Mouse (Mus musculus) small intestine, adult 2 months (tissue): ENCODE data around the gene Lim2. TPM values are rescaled to one million over a fixed set of nuclear protein-coding genes. Genes with fewer than 3 reads are reported as not detected.

Source experiments
- H3K27ac ChIP-seq: fragments of 200-500 bp; 2 replicates; pipeline ENCODE4 v1.5.1; 2012; ENCODE audit warnings: low read depth, low read length, control low read depth, inconsistent platforms; ENCODE audit not compliant: insufficient read depth
- H3K27me3 ChIP-seq: fragments of 200-500 bp; 2 replicates; pipeline ENCODE4 v1.6.1; 2012; ENCODE audit warnings: mild to moderate bottlenecking, moderate library complexity, low read length, inconsistent platforms; ENCODE audit not compliant: control insufficient read depth, insufficient read depth
- H3K36me3 ChIP-seq: fragments of 200-500 bp; 2 replicates; pipeline ENCODE4 v1.6.1; 2012; ENCODE audit warnings: mild to moderate bottlenecking, low read length, control low read depth, inconsistent platforms; ENCODE audit not compliant: control insufficient read depth, insufficient read depth
- H3K4me1 ChIP-seq: fragments of 200-500 bp; 2 replicates; pipeline ENCODE4 v1.6.1; 2012; ENCODE audit warnings: low read length, inconsistent platforms, mixed read lengths; ENCODE audit not compliant: control insufficient read depth, insufficient read depth, insufficient read length
- H3K4me3 ChIP-seq: fragments of 200-500 bp; 2 replicates; pipeline ENCODE4 v1.5.1; 2012; ENCODE audit warnings: low read depth, mild to moderate bottlenecking, control low read depth, inconsistent platforms, low read length, moderate library complexity
- CTCF ChIP-seq: fragments of 200-500 bp; IDR thresholded peaks from 2 replicates; pipeline ENCODE4 v1.5.1; 2012; ENCODE audit warnings: low read depth, mild to moderate bottlenecking, control low read depth, inconsistent platforms, low read length, moderate library complexity, mixed read lengths; ENCODE audit not compliant: insufficient replicate concordance, insufficient read length; ENCODE audit errors: extremely low read depth
- POLR2A ChIP-seq: fragments of 200-500 bp; IDR thresholded peaks from 2 replicates; pipeline ENCODE4 v1.6.1; 2012; ENCODE audit warnings: low read depth, mild to moderate bottlenecking, control low read depth, inconsistent platforms, low read length, moderate library complexity
- WGBS: fragments of 180-500 bp; shearing (Covaris S2); methylation state at CpG from one replicate; pipeline ENCODE4 v1.1.7; 2018; 5-methylcytosine and 5-hydroxymethylcytosine counted together
- polyA plus RNA-seq: library from polyadenylated mRNA; depleted of rRNA; stranded (reverse); fragments of >200 nt; gene quantifications from 2 replicates; pipeline ENCODE4 v1.2.3, GENCODE M21; 2012

The Lim2 gene
- polyA plus RNA-seq, 1 experiment: not detected

DNA sequence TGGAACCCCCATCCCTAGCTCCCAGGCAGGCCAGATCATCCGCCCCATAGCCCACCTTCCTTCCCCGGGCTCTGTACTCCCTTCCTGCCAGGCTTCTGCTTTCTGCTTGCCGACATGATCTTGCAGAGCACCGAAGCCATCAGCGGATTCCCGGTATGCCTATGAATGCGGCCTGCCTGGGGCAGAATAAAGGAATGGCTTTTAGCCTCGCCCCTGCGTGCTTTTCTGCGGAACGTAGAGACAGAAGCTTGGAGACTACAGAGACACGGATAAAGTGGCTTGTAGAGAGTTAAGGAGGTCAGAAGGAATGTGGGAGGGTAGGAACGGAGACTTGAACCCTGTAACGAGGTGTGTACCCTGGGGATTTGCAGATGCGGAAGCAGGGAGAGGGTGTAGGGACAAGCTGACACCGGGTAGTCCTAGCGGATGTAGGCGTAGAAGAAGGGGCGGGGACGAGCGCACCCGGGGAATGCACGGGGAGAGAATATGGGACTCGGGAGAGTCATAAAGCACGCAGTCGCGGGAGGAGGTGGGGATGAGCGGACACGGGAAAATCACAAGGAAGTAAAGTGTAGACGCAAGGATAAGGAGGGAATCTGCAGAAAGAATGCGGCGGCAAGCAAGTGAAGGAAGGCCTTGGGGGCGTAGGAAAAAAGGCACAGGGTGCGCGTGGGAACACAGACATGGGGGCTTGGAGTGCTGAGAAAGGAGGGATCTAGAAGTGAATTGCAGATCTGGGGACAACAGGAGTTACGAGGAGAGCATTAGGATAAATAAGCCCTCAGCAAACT is 15.9 kb downstream of the Lim2 start:
- peak; percentile 6; the same call in 1 of the 2 replicates for TF ChIP-seq CTCF
- TF ChIP-seq POLR2A: peak; percentile 53; the same call in 1 of the 2 replicates
- under 1% methylated on average over 36 of the region's 36 CpGs for WGBS

DNA sequence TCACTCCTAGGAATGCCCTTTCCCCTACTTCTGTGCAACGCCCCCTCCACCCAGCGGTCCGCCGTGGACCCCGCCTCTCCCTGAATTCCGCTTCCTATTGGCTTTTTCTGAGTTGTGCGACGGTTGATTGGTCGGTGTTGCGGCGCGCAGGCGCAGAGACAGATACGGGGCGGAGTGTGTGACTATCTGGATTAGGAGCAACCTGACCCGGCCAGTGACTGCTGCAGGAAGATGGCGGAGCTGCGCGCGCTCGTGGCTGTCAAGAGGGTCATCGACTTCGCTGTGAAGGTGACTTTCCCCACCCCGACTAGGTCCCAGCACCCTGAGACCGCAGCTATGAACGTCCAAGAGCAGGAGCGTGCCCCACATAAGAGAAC is 16.4 kb downstream of the Lim2 start, which contains the start of the genes Etfb and Gm45233:
Etfb (plus strand) TSS at position 167 of the 377 bp plus-strand sequence.
Gm45233 (plus strand) TSS at position 212 of the 377 bp plus-strand sequence.
- WGBS: 1% methylated on average over 27 of the region's 27 CpGs
- no peaks in the 10 kb centered on the region for H3K27me3 ChIP-seq
- TF ChIP-seq CTCF (no peak), POLR2A (peak; percentile 89)
- peaks cover 4% of the 10 kb centered on the region for H3K4me1 ChIP-seq
- H3K36me3 ChIP-seq: no peaks in the 10 kb centered on the region
- peak within 1 kb of the TSS; percentile 100 for H3K27ac ChIP-seq
- peak within 1 kb of the TSS; percentile 95 for H3K4me3 ChIP-seq

More for the DNA sequence above, 15.9 kb downstream of the Lim2 start:
- Histone ChIP-seq H3K4me1 (peaks cover 4% of the 10 kb centered on the region), H3K27me3 (no peaks in the 10 kb centered on the region), H3K27ac (peak overlapping the region; percentile 100), H3K36me3 (no peaks in the 10 kb centered on the region), H3K4me3 (peak overlapping the region; percentile 95)

DNA sequence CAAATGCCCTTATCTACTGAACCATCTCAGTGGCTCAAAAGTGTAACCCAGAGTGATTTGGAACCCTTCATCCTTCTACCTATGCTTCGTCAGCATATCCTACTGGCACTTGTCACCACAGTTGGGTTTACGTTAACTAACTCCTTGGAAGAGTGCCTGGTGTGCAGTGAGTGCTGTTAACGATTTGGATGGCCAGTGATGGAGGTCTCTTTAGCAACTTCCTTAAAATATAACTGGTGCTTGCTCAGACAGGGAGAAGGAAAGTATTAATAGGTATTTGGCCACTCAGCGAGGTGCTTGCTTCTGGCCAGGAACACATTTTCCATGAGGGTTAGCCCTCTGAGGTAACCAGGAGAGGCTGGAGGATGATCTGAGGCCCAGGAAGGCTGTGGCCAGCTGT is 20.3 kb downstream of the Lim2 start:
- Histone ChIP-seq H3K4me3 (no peak overlapping the region), H3K27ac (no peak overlapping the region), H3K36me3 (peaks cover 2% of the 10 kb centered on the region; the same call in 1 of the 2 replicates), H3K27me3 (no peaks in the 10 kb centered on the region), H3K4me1 (peaks cover 4% of the 10 kb centered on the region; the same call in 1 of the 2 replicates)
- TF ChIP-seq POLR2A (no peak), CTCF (no peak)
- 69% methylated on average over 4 of the region's 4 CpGs for WGBS

DNA sequence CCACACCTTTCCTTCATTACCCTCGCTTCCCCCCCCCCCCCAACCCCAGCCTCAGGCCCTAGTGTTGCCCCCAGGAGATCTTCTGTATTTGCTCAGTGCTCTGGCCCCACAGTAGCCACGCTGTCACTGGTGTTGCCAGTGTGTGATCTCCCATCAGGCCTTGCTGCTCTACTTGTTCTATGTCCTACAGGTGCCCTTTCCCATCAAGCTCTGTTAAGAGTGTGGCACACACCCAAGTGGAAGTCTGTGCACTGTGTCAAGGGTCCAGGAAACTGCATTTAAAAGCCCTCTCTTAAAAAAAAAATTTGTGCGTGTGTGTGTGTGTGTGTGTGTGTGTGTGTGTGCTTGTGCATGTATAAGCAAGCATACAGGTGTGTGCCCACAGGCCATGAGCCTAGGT is 20.8 kb downstream of the Lim2 start:
- no peak overlapping the region for H3K27ac ChIP-seq
- WGBS: 69% methylated on average over 3 of the region's 3 CpGs

DNA sequence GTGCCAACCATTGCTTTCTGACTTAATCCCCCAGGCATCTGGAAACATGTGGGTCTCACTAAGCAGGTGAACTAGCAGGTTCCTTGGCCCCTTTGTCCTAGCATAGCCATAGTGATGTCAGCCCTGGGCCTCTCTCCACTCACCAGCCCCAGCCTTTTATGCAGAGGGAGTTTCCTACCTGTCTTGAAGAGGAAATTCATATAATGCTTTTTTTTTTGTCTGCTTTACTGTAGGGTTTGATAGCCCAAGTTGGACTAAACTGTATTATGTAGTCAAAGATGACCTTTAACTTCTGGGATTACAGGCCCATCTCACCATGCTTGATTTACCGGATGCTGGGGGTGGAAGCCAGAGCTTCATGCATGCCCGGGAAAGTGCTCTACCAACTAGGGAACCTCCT is 22.3 kb downstream of the Lim2 start:
- H3K4me1 ChIP-seq: peaks cover 13% of the 10 kb centered on the region
- no peak overlapping the region for H3K27ac ChIP-seq

More for the DNA sequence above, 20.8 kb downstream of the Lim2 start:
- H3K4me1 ChIP-seq: peaks cover 8% of the 10 kb centered on the region
- no peak overlapping the region for H3K4me3 ChIP-seq
- no peaks in the 10 kb centered on the region for H3K27me3 ChIP-seq
- no peak for TF ChIP-seq POLR2A
- no peak for TF ChIP-seq CTCF
- peaks cover 2% of the 10 kb centered on the region; the same call in 1 of the 2 replicates for H3K36me3 ChIP-seq

DNA sequence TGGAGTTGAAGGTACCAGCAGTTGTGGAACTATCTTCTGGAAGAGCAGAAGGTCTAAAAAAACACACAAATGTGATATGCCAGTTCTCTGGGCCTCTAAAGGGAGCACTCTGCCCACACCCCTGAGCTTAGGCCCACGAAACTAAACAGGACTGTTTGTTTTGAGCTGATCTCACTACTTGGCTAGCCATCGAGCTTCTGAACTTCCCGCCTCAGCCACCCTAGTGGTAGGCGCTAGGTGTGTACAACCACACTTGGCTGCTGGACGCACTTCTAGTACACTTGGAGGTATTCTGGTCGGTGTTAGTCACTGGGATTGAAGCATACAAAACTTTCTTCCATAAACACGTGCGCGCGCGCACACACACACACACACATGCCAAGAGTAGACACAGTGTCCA is 24.3 kb downstream of the Lim2 start:
- Histone ChIP-seq H3K27ac (no peak overlapping the region), H3K4me3 (no peak overlapping the region), H3K36me3 (peaks cover 20% of the 10 kb centered on the region), H3K4me1 (peaks cover 13% of the 10 kb centered on the region), H3K27me3 (no peaks in the 10 kb centered on the region)
- TF ChIP-seq POLR2A: no peak
- TF ChIP-seq CTCF: no peak
- 91% methylated on average over 11 of the region's 11 CpGs for WGBS

More for the DNA sequence above, 22.3 kb downstream of the Lim2 start:
- TF ChIP-seq CTCF (no peak), POLR2A (no peak)
- WGBS: 94% methylated on average over 2 of the region's 2 CpGs
- H3K27me3 ChIP-seq: no peaks in the 10 kb centered on the region
- H3K36me3 ChIP-seq: peaks cover 5% of the 10 kb centered on the region
- no peak overlapping the region for H3K4me3 ChIP-seq

DNA sequence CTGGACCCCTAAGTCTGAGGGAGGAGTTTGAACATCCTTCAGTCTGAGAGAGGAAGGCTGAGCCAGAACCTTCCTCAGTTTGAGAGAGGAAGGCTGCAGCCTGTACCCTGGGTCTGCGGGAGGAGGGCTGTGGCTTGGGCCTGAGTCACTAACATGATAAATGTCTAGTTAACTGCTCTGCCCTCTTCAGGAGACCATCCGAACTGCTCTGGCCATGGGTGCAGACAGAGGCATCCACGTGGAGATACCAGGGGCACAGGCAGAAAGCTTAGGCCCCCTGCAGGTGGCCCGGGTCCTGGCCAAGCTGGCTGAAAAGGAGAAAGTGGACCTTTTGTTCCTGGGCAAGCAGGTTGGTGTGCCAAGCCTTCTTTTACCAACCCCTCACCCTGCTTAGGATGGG is 25.1 kb downstream of the Lim2 start:
- no peak overlapping the region for H3K27ac ChIP-seq
- peaks cover 13% of the 10 kb centered on the region for H3K4me1 ChIP-seq
- H3K36me3 ChIP-seq: peaks cover 28% of the 10 kb centered on the region
- no peak overlapping the region for H3K4me3 ChIP-seq
- TF ChIP-seq CTCF (no peak), POLR2A (no peak)
- H3K27me3 ChIP-seq: no peaks in the 10 kb centered on the region
- 51% methylated on average over 4 of the region's 4 CpGs for WGBS
